Mouse (Mus musculus): ENCODE results near the gene Rhox4b.
"Not testable (repeated sequence)": the region's sequence is repeated elsewhere in the genome, so short reads cannot be mapped to it uniquely, and the experiment has no call there.

Rhox4b gene

DNA sequence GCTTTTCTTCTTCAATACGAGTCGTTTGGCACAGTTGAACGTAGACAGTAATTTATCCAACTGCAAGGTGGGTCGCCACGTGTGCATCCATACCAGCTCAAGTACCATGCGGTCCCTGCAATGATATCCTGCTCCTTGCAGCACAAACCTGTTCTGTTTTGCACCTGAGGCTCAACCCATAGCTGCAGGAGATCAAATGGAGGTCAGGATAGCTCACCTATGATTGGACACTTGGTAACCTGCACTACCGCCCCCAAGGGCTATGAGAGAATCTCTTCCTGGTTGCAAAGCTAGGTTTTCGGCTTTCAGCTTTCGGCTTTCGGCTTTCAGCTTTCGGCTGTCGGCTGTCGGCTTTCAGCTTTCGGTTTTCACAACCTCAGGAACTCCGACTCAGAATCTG is at the start of gene Rhox4b:
Gene Rhox4b (plus strand): TSS at position 301 of the 400 bp plus-strand sequence.
- not testable (repeated sequence) for DNase-seq

DNA sequence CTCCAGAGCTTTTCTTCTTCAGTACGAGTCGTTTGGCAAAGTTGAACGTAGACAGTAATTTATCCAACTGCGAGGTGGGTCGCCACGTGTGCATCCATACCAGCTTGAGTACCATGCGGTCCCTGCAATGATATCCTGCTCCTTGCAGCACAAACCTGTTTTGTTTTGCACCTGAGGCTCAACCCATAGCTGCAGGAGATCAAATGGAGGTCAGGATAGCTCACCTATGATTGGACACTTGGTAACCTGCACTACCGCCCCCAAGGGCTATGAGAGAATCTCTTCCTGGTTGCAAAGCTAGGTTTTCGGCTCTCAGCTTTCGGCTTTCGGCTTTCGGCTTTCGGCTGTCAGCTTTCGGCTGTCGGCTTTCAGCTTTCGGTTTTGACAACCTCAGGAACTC is 41.7 kb upstream of the Rhox4b start, which contains the start of gene Rhox4a2:
Gene Rhox4a2 (plus strand): TSS at position 301 of the 400 bp plus-strand sequence.
- DNase-seq, result not testable (repeated sequence)

GRCm38 (mm10) chrX:37411767-37412166 is 20.5 kb upstream of the Rhox4b start, which contains the start of gene Rhox2b:
Rhox2b (plus strand) TSS chrX:37412067.
- not testable (repeated sequence) for DNase-seq

- not testable (repeated sequence) for DNase-seq
Observed at GRCm38 (mm10) chrX:37453380-37453779, 21.1 kb downstream of the Rhox4b start, which contains the start of gene Rhox2c. Rhox2c (plus strand) TSS chrX:37453680.

GRCm38 (mm10) chrX:37458285-37458684 is 26.0 kb downstream of the Rhox4b start, which contains the start of gene Rhox3c:
Rhox3c (plus strand) TSS chrX:37458585.
- DNase-seq, result not testable (repeated sequence)

DNA sequence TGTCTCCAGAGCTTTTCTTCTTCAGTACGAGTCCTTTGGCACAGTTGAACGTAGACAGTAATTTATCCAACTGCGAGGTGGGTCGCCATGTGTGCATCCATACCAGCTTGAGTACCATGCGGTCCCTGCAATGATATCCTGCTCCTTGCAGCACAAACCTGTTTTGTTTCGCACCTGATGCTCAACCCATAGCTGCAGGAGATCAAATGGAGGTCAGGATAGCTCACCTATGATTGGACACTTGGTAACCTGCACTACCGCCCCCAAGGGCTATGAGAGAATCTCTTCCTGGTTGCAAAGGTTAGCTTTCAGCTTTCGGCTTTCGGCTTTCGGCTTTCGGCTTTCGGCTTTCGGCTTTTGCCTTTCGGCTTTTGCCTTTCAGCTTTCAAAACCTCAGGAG is 47.7 kb downstream of the Rhox4b start, which contains the start of gene Rhox4c:
Gene Rhox4c (plus strand): TSS at position 301 of the 400 bp plus-strand sequence.
- not testable (repeated sequence) for DNase-seq

Measured in cerebellum, postnatal 36 days (tissue).